Mouse (Mus musculus): ENCODE results near the gene Khdc3. TPM values are rescaled to one million over a fixed set of nuclear protein-coding genes. Genes with fewer than 3 reads are reported as not detected.
A peak's percentile ranks its signal among the peaks of the same experiment; 100 is the strongest.
"Not testable (repeated sequence)": the region's sequence is repeated elsewhere in the genome, so short reads cannot be mapped to it uniquely, and the experiment has no call there.

Gene Khdc3
- polyA plus RNA-seq, 1 experiment from 2014 or later, result not detected

DNA sequence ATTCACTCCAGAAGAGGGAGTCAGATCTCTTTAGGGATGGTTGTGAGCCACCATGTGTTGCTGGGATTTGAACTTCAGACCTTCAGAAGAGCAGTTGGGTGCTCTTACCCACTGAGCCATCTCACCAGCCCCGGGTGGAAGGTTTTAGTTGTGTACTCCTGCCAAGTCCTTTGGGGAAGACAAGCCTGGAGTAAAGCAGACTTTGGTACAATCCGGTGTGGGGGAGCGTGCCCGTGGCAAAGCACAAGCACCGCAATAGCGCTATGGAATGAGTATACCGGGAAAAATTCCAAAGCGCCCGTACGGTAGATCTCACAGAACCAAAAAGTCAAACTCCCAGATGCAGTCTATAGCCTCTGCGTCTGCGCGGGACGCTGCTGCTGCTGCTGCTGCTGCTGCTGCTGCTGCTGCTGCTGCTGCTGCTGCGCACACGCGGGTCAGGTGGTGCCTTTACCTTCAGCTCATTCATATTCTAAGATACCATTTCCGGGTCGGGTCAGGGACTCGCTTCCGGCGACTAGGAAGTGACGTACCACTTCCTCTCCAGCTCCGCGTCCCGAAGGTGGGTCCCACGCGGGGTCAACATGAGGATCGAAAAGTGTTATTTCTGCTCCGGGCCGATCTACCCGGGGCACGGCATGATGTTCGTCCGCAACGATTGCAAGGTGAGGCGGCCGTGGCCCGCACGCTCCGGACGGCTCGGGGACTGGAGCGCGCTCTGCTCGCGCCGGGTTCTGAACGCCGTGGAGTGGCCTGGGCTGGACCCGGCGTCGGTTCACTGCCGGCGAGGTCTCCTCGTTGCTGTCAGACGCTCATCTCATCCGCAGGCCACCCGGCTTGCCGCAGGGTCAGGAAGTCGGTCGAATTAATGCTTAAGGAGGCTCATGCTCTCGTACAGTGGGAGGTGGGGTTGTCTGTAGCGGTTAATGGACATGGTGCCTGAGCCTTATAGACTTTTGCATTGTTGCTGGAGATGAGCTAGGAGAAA is 11.6 kb downstream of the Khdc3 start, which contains the start of gene Rsl24d1:
Gene Rsl24d1, plus strand, starts transcription at position 508 of the 988 bp plus-strand sequence.
- H3K27me3 ChIP-seq (replicated peaks; ENCODE audit: control insufficient read depth, insufficient read depth, low read length), result no peaks in the 10 kb centered on the region
- peak within 1 kb of the TSS; percentile 79 for H3K9ac ChIP-seq (replicated peaks; ENCODE audit: low read depth, low read length)

DNA sequence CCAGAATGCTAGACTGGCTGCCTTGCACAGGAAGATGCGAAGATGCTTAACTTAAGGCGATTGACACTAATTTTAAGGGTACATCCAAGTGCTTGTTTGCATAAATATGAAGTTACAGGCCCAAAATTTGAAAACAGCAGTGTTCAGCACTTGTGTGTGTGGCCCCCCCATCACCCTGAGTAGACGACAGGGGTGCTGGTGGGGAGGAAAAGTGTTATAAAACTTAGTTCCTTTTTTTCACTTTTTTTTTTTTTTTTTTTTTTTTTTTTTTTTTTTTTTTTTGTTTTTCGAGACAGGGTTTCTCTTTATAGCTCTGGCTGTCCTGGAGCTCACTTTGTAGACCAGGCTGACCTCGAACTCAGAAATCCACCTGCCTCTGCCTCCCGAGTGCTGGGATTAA is 15.1 kb downstream of the Khdc3 start:
- WGBS, result 91% methylated on average over 5 of the region's 6 CpGs

More for the DNA sequence above, 11.6 kb downstream of the Khdc3 start, which contains the start of gene Rsl24d1:
- peak within 1 kb of the TSS; percentile 81 for H3K27ac ChIP-seq (ENCODE audit: low read length)
- peak within 1 kb of the TSS; percentile 73 for H3K4me2 ChIP-seq (ENCODE audit: low read length)
- no peaks in the 10 kb centered on the region for H3K9me3 ChIP-seq (ENCODE audit: control insufficient read depth, low read length)
- H3K36me3 ChIP-seq (ENCODE audit: control insufficient read depth, insufficient read depth), result peaks cover 6% of the 10 kb centered on the region
- ATAC-seq, result peak; percentile 98
- H3K4me1 ChIP-seq (replicated peaks; ENCODE audit: control insufficient read depth, insufficient read depth, low read length), result peaks cover 12% of the 10 kb centered on the region
- peak within 1 kb of the TSS; percentile 99 for H3K4me3 ChIP-seq (replicated peaks; ENCODE audit: low read length)
- WGBS, result under 1% methylated on average over 64 of the region's 64 CpGs

DNA sequence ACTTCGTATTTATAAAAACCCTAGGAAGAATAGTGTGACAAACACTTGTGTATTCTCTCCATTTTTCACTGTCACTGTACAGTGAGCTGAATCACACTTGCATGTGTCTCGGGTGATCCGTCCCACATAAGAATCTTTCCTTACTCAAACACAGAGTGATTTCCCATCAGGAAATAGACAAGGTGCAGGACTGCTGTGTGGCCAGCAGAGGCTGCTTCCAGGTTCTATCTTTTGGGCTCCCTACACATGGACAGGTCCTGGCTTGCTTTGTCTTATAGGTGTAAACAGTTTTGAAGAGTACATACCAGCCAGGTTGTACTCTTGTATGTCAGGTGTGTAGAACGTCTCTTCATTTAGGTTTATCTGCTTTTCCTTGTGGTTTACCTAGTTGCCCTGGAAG is 16.4 kb downstream of the Khdc3 start:
- Histone ChIP-seq H3K4me3 (replicated peaks; ENCODE audit: low read length) (no peak overlapping the region), H3K4me1 (replicated peaks; ENCODE audit: control insufficient read depth, insufficient read depth, low read length) (peaks cover 9% of the 10 kb centered on the region), H3K27ac (ENCODE audit: low read length) (no peak overlapping the region), H3K9me3 (ENCODE audit: control insufficient read depth, low read length) (no peaks in the 10 kb centered on the region), H3K36me3 (ENCODE audit: control insufficient read depth, insufficient read depth) (peaks cover 26% of the 10 kb centered on the region), H3K27me3 (replicated peaks; ENCODE audit: control insufficient read depth, insufficient read depth, low read length) (no peaks in the 10 kb centered on the region), H3K4me2 (ENCODE audit: low read length) (no peak overlapping the region), H3K9ac (replicated peaks; ENCODE audit: low read depth, low read length) (no peak overlapping the region)
- WGBS, result 92% methylated on average over 4 of the region's 4 CpGs
- no peak for ATAC-seq

More for the DNA sequence above, 15.1 kb downstream of the Khdc3 start:
- peaks cover 22% of the 10 kb centered on the region for H3K36me3 ChIP-seq (ENCODE audit: control insufficient read depth, insufficient read depth)
- H3K4me1 ChIP-seq (replicated peaks; ENCODE audit: control insufficient read depth, insufficient read depth, low read length), result peaks cover 12% of the 10 kb centered on the region
- not testable (repeated sequence) for H3K27ac ChIP-seq (ENCODE audit: low read length); H3K9ac ChIP-seq (replicated peaks; ENCODE audit: low read depth, low read length); H3K4me3 ChIP-seq (replicated peaks; ENCODE audit: low read length); H3K9me3 ChIP-seq (ENCODE audit: control insufficient read depth, low read length); H3K27me3 ChIP-seq (replicated peaks; ENCODE audit: control insufficient read depth, insufficient read depth, low read length); ATAC-seq; H3K4me2 ChIP-seq (ENCODE audit: low read length)

DNA sequence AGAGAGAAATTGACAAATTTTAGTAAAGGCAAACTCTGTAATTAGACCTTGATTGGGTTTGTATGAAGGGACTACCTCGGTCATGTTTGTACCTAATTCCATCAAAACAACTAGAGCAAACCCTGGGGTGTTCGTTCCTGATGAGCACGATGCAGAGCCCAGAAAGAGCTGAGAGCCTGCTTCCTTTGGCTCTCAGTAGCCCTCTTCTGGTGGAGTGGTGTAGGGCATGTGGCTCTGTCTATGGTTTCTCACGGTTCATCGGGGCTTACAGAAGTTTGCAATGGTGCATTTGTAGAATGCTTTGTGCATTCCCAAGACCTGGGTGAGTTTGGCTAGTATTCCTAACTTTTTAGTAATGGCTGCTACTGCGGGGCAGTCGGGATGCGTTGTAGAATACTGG is 20.1 kb downstream of the Khdc3 start:
- peaks cover 38% of the 10 kb centered on the region for H3K36me3 ChIP-seq (ENCODE audit: control insufficient read depth, insufficient read depth)
- H3K9ac ChIP-seq (replicated peaks; ENCODE audit: low read depth, low read length), result no peak overlapping the region
- H3K27me3 ChIP-seq (replicated peaks; ENCODE audit: control insufficient read depth, insufficient read depth, low read length), result no peaks in the 10 kb centered on the region
- no peaks in the 10 kb centered on the region for H3K4me1 ChIP-seq (replicated peaks; ENCODE audit: control insufficient read depth, insufficient read depth, low read length)
- ATAC-seq, result no peak
- 78% methylated on average over 8 of the region's 8 CpGs for WGBS
- no peak overlapping the region for H3K4me3 ChIP-seq (replicated peaks; ENCODE audit: low read length)
- H3K9me3 ChIP-seq (ENCODE audit: control insufficient read depth, low read length), result no peaks in the 10 kb centered on the region
- no peak overlapping the region for H3K27ac ChIP-seq (ENCODE audit: low read length)
- no peak overlapping the region for H3K4me2 ChIP-seq (ENCODE audit: low read length)

DNA sequence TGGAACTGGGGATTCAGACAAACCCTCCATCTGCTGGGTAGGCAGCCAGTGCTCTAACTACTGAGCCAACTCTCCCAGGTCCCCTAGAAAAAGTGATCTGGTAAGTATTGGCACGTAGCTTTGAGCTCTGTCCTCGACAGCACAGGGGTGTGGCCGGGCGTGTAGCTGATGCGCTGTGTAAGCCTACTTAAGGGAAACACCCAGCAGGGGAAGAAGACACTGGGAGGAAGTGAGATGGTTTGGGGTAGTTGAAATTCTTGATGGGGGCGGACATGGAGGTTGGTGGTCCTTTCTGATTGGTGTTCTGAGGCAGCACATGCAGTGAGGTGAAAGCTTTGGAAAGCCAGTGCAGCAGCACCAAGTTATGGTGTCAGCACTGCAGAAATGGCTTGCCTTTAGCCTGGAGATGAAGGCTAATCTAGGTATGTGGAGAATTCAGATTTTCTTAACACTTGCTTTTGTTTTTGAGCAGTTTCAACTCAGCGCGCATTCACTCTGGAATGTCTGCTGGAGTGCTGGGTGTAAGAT is 23.5 kb downstream of the Khdc3 start:
- H3K27me3 ChIP-seq (replicated peaks; ENCODE audit: control insufficient read depth, insufficient read depth, low read length), result no peaks in the 10 kb centered on the region
- H3K27ac ChIP-seq (ENCODE audit: low read length), result no peak overlapping the region
- no peaks in the 10 kb centered on the region for H3K9me3 ChIP-seq (ENCODE audit: control insufficient read depth, low read length)
- 93% methylated on average over 8 of the region's 8 CpGs for WGBS
- ATAC-seq, result no peak
- no peaks in the 10 kb centered on the region for H3K4me1 ChIP-seq (replicated peaks; ENCODE audit: control insufficient read depth, insufficient read depth, low read length)
- no peak overlapping the region for H3K9ac ChIP-seq (replicated peaks; ENCODE audit: low read depth, low read length)
- no peak overlapping the region for H3K4me3 ChIP-seq (replicated peaks; ENCODE audit: low read length)
- peaks cover 37% of the 10 kb centered on the region for H3K36me3 ChIP-seq (ENCODE audit: control insufficient read depth, insufficient read depth)
- no peak overlapping the region for H3K4me2 ChIP-seq (ENCODE audit: low read length)

DNA sequence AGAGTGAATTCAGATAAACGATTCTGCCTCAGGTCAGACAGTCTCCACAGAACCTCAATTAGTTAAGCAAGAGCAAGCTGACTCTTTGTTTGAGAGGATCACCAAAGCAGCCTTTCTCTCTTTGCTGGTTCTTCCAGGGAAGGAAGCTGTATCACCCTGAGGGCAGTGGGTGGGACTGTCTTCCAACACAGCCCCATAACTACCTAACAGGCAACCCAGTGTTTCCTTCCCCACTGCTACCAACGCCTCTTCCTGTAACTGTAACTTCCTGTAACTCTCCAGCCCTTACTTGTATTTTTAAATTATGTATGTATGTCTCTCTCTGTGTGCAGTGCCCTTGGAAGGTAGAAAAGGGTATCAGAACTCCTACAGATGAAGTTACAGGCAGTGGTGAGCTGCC is 25.8 kb downstream of the Khdc3 start:
- Histone ChIP-seq H3K4me1 (replicated peaks; ENCODE audit: control insufficient read depth, insufficient read depth, low read length) (no peaks in the 10 kb centered on the region), H3K4me3 (replicated peaks; ENCODE audit: low read length) (no peak overlapping the region), H3K9ac (replicated peaks; ENCODE audit: low read depth, low read length) (no peak overlapping the region), H3K4me2 (ENCODE audit: low read length) (no peak overlapping the region), H3K9me3 (ENCODE audit: control insufficient read depth, low read length) (no peaks in the 10 kb centered on the region), H3K36me3 (ENCODE audit: control insufficient read depth, insufficient read depth) (peaks cover 21% of the 10 kb centered on the region), H3K27me3 (replicated peaks; ENCODE audit: control insufficient read depth, insufficient read depth, low read length) (no peaks in the 10 kb centered on the region), H3K27ac (ENCODE audit: low read length) (no peak overlapping the region)
- ATAC-seq, result no peak
- 92% methylated on average over 2 of the region's 2 CpGs for WGBS

DNA sequence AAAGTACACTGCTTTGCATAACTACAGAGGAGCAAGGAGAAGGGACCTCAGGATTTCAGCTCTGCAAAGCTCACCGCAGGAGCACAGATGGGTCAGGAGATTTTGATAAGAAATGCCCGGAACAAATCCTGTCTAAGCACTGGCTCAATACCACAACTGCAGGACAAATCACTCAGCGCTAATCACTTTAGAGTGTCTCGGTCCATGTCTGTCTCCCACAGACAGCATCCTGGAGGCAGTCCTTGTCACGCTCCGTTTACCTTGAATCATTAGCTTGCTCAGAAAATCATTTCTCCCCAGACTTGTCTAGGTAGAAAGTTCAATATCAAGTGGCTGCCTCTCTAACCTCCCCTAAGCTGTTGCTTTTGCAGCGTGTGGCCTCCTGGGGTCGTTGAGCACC is 28.2 kb downstream of the Khdc3 start:
- Histone ChIP-seq H3K27me3 (replicated peaks; ENCODE audit: control insufficient read depth, insufficient read depth, low read length) (no peaks in the 10 kb centered on the region), H3K4me2 (ENCODE audit: low read length) (no peak overlapping the region), H3K4me3 (replicated peaks; ENCODE audit: low read length) (no peak overlapping the region), H3K9ac (replicated peaks; ENCODE audit: low read depth, low read length) (no peak overlapping the region), H3K4me1 (replicated peaks; ENCODE audit: control insufficient read depth, insufficient read depth, low read length) (no peaks in the 10 kb centered on the region), H3K27ac (ENCODE audit: low read length) (no peak overlapping the region), H3K9me3 (ENCODE audit: control insufficient read depth, low read length) (no peaks in the 10 kb centered on the region), H3K36me3 (ENCODE audit: control insufficient read depth, insufficient read depth) (peaks cover 18% of the 10 kb centered on the region)
- WGBS, result 79% methylated on average over 8 of the region's 8 CpGs
- no peak for ATAC-seq

DNA sequence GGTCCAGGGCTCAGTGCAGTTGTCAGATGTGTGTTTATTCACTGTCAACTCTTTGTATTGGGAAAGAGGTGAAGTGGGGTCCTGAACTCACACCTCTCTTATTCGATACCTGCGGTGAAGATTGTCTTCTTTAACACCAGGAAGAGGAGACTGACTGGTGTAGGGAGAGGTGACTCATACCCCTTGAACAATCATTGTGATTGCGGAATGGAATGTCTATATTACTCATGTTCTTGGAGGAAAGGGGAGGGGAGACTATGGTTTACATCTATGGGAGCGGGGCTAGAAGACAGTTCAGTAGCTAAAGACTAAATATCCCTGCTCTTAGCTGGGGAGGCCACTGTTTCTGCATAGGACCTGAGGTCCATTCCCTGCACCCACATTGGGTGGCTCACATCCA is 28.9 kb downstream of the Khdc3 start:
- H3K4me3 ChIP-seq (replicated peaks; ENCODE audit: low read length), result no peak overlapping the region
- no peaks in the 10 kb centered on the region for H3K9me3 ChIP-seq (ENCODE audit: control insufficient read depth, low read length)
- no peaks in the 10 kb centered on the region for H3K4me1 ChIP-seq (replicated peaks; ENCODE audit: control insufficient read depth, insufficient read depth, low read length)
- H3K4me2 ChIP-seq (ENCODE audit: low read length), result no peak overlapping the region
- 96% methylated on average over 4 of the region's 4 CpGs for WGBS
- no peak overlapping the region for H3K9ac ChIP-seq (replicated peaks; ENCODE audit: low read depth, low read length)
- H3K27me3 ChIP-seq (replicated peaks; ENCODE audit: control insufficient read depth, insufficient read depth, low read length), result no peaks in the 10 kb centered on the region
- H3K27ac ChIP-seq (ENCODE audit: low read length), result no peak overlapping the region
- ATAC-seq, result no peak
- peaks cover 18% of the 10 kb centered on the region for H3K36me3 ChIP-seq (ENCODE audit: control insufficient read depth, insufficient read depth)

DNA sequence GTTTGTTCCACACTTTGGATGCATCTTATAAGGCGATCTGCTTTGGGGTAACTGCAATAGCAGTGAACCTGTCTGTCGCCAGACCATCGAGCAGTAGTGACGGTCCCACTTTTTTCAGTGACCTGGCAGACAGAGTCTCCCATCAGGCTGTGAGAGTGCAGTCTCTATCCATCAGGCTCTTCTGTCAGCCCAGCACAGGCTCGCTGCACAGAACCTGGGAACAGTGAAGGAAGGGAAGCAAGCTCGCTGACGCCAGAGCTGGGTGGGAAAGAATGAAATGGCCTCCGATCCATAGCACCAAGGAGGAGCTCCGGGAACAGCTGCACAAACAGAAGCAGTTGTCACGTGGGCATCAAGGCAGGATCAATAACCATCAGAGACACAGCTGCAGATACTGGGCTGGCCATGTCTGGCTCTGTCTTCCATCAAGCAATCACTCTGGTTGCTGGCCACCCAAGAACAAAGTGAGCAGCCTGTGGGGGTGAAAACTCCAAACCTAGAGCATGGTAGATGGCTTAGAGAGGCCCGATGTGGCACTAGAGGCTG is 35.8 kb downstream of the Khdc3 start:
- Histone ChIP-seq H3K9me3 (ENCODE audit: control insufficient read depth, low read length) (no peaks in the 10 kb centered on the region), H3K4me2 (ENCODE audit: low read length) (no peak overlapping the region), H3K4me1 (replicated peaks; ENCODE audit: control insufficient read depth, insufficient read depth, low read length) (no peaks in the 10 kb centered on the region), H3K27me3 (replicated peaks; ENCODE audit: control insufficient read depth, insufficient read depth, low read length) (no peaks in the 10 kb centered on the region), H3K27ac (ENCODE audit: low read length) (no peak overlapping the region), H3K9ac (replicated peaks; ENCODE audit: low read depth, low read length) (no peak overlapping the region), H3K4me3 (replicated peaks; ENCODE audit: low read length) (no peak overlapping the region), H3K36me3 (ENCODE audit: control insufficient read depth, insufficient read depth) (no peaks in the 10 kb centered on the region)
- ATAC-seq, result no peak
- WGBS, result 83% methylated on average over 11 of the region's 11 CpGs

Data from forebrain, embryonic 16.5 days (tissue).